Mouse (Mus musculus) thymus, adult 2 months (tissue): ENCODE data around the gene Taf1a. TPM values are rescaled to one million over a fixed set of nuclear protein-coding genes. Genes with fewer than 3 reads are reported as not detected.

Source experiments
- DNase-seq: peaks from one replicate; pipeline ENCODE4 v3.0.0; 2021
- H3K27ac ChIP-seq: fragments of 200-500 bp; 2 replicates; pipeline ENCODE4 v1.5.1; 2012; ENCODE audit warnings: low read length, control low read depth; ENCODE audit not compliant: control insufficient read depth, insufficient read depth
- H3K27me3 ChIP-seq: fragments of 200-500 bp; 2 replicates; pipeline ENCODE4 v1.6.1; 2012; ENCODE audit warnings: mild to moderate bottlenecking, low read length, moderate library complexity, mixed read lengths; ENCODE audit not compliant: control insufficient read depth, insufficient read depth
- H3K36me3 ChIP-seq: fragments of 200-500 bp; 2 replicates; pipeline ENCODE4 v1.6.1; 2012; ENCODE audit warnings: mild to moderate bottlenecking, low read length, moderate library complexity; ENCODE audit not compliant: control insufficient read depth, insufficient read depth
- H3K4me1 ChIP-seq: fragments of 200-500 bp; replicated peaks from 2 replicates; pipeline ENCODE4 v1.6.1; 2012; ENCODE audit warnings: low read length; ENCODE audit not compliant: control insufficient read depth, insufficient read depth
- H3K4me3 ChIP-seq: fragments of 200-500 bp; 2 replicates; pipeline ENCODE4 v1.5.1; 2012; ENCODE audit warnings: mild to moderate bottlenecking, low read length, control low read depth, moderate library complexity; ENCODE audit not compliant: control insufficient read depth, insufficient read depth
- CTCF ChIP-seq: fragments of 200-500 bp; IDR thresholded peaks from 2 replicates; pipeline ENCODE4 v1.5.1; 2012; ENCODE audit warnings: mild to moderate bottlenecking, control low read depth, low read length, moderate library complexity, borderline replicate concordance; ENCODE audit not compliant: control insufficient read depth, poor library complexity, insufficient read depth; ENCODE audit errors: extremely low read depth
- POLR2A ChIP-seq: fragments of 200-500 bp; IDR thresholded peaks from 2 replicates; pipeline ENCODE4 v1.6.1; 2012; ENCODE audit warnings: mild to moderate bottlenecking, low read length, control low read depth, moderate library complexity; ENCODE audit not compliant: control insufficient read depth, poor library complexity, insufficient read depth; ENCODE audit errors: extremely low read depth
- WGBS: fragments of 180-500 bp; shearing (Covaris S2); methylation state at CpG from one replicate; pipeline ENCODE4 v1.1.7; 2018; 5-methylcytosine and 5-hydroxymethylcytosine counted together
- polyA plus RNA-seq: library from polyadenylated mRNA; depleted of rRNA; stranded (reverse); fragments of >200 nt; gene quantifications from 2 replicates; pipeline ENCODE4 v1.2.3, GENCODE M21; 2012; rRNA removed

Taf1a gene
- polyA plus RNA-seq, 1 experiment = 12.8 TPM

DNA sequence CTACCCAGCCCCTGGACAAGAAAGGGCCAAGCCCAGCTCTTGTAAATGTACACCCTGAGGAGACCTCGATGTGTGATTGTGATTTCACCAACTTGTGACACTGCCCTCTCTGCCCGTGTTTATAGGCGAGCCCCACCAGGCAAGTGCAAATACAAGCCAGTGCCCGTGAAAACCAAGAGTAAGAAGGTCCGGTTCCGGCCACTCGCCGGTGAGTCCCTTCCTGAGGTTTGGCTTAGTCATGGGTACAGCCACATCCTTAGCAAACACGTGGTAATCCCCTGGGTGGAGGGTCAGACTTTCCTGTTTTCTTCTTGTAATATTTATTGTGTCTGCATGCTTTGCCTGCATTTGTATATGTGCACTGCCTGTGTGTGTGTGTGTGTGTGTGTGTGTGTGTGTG lies 46.1 kb downstream of the Taf1a start:
- WGBS = 85% methylated on average over 9 of the region's 9 CpGs
- TF ChIP-seq CTCF (no peak), POLR2A (no peak)
- H3K36me3 ChIP-seq = no peaks in the 10 kb centered on the region
- no peak overlapping the region for H3K27ac ChIP-seq
- H3K27me3 ChIP-seq = no peaks in the 10 kb centered on the region
- H3K4me3 ChIP-seq = no peak overlapping the region
- DNase-seq = no peak
- H3K4me1 ChIP-seq = peaks cover 13% of the 10 kb centered on the region

- Histone ChIP-seq H3K4me3 (peak overlapping the region; percentile 60), H3K27ac (no peak overlapping the region), H3K27me3 (no peaks in the 10 kb centered on the region), H3K36me3 (no peaks in the 10 kb centered on the region), H3K4me1 (no peaks in the 10 kb centered on the region)
- TF ChIP-seq CTCF = peak; percentile 90
- no peak for TF ChIP-seq POLR2A
- peak; percentile 83 for DNase-seq
- 14% methylated on average over 22 of the region's 22 CpGs for WGBS
Observed at GRCm38 (mm10) chr1:183439036-183439435, 50.3 kb downstream of the Taf1a start.

DNA sequence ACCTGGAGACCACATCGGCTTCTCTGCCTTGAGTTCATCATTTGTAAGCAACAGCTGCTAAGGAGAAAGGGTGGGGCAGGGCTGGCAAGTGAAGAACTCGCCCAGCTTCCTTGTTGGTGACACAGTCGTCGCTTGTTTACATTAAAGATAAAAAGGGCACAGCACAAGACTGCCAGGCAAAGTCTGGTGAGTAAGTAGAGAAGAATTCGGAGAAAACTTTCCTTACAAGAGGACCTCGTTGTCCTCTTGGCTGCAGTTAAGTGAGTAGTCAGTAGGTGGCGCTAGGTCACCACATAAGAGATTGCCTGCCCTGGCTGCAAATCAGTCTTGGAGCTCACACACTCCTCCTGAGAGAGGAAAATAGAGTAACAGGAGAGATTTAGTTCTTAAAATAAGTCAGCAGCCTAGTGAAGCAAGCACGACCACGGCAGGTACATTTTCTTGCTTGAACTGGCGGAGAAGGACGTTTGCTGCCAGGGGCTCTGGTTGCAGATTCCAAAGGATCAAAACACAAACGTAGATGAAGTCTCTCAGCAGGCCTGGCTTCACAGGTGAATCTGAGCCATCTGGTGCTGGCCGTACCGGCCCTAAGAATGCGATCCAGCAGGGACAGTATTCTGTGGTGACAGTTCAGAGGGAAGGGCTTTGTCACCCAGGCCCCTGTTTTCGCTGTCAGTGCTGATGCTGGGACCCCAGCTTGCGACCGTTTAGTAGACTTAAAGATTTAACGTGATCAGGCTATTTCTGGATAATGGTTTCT lies 53.4 kb downstream of the Taf1a start:
- Histone ChIP-seq H3K36me3 (no peaks in the 10 kb centered on the region), H3K27me3 (no peaks in the 10 kb centered on the region), H3K4me3 (no peak overlapping the region), H3K4me1 (no peaks in the 10 kb centered on the region), H3K27ac (0 out of 2 replicates have a peak overlapping the region, but pooled peaks have one; percentile 9)
- TF ChIP-seq CTCF (no peak), POLR2A (no peak)
- peak; percentile 73 for DNase-seq
- WGBS = 36% methylated on average over 19 of the region's 19 CpGs

- Histone ChIP-seq H3K4me1 (no peaks in the 10 kb centered on the region), H3K27ac (no peak overlapping the region), H3K4me3 (no peak overlapping the region), H3K36me3 (no peaks in the 10 kb centered on the region), H3K27me3 (no peaks in the 10 kb centered on the region)
- DNase-seq = no peak
- no peak for TF ChIP-seq POLR2A
- TF ChIP-seq CTCF = no peak
- WGBS = 63% methylated on average over 3 of the region's 3 CpGs
Observed at GRCm38 (mm10) chr1:183453066-183453465, 64.3 kb downstream of the Taf1a start.

Other genes starting within 250 kb of the Taf1a start
- 28.9 and 29.7 TPM in 2 replicates for gene Disp1, start 167.5 kb upstream of the Taf1a start, polyA plus RNA-seq
- gene Aida, start 92.4 kb upstream of the Taf1a start, polyA plus RNA-seq = 19.8 and 24.7 TPM in 2 replicates
- gene Brox, start 91.7 kb upstream of the Taf1a start, polyA plus RNA-seq = 30.8 and 34.2 TPM in 2 replicates
- 101 and 105 TPM in 2 replicates for gene Mia3, start 19.4 kb upstream of the Taf1a start, polyA plus RNA-seq
- gene Hhipl2, start 29.2 kb downstream of the Taf1a start, polyA plus RNA-seq = 1.6 TPM in 2 replicates